Mouse (Mus musculus) MEL (cell line): Measurements from ENCODE around the gene Dnaja3. TPM values are rescaled to one million over a fixed set of nuclear protein-coding genes. Genes with fewer than 3 reads are reported as not detected.
A peak's percentile ranks its signal among the peaks of the same experiment; 100 is the strongest.

Experiments
- DNase-seq: peaks from one replicate; pipeline ENCODE4 v3.0.0; 2011; ENCODE audit warnings: low read depth, low spot score
- H3K27ac ChIP-seq: 2 replicates; pipeline ENCODE4 v1.5.1; 2012; ENCODE audit warnings: low read depth, mild to moderate bottlenecking, control low read depth, low read length, moderate library complexity; ENCODE audit not compliant: control insufficient read depth
- H3K27me3 ChIP-seq, 2 experiments: fragments of 150-350 bp in 1 of 2; sonication (generic) in 1 of 2; 2 replicates each; pipeline ENCODE4 v1.6.1; 2012; ENCODE audit warnings: low read length in 2 of 2, mild to moderate bottlenecking in 2 of 2, improper control_type of control experiment in 1 of 2, moderate library complexity in 1 of 2; ENCODE audit not compliant: insufficient read depth in 2 of 2, control insufficient read depth in 1 of 2
- H3K36me3 ChIP-seq, 2 experiments: 2 replicates each; pipeline ENCODE4 v1.6.1; 2012 to 2014; ENCODE audit warnings: low read length in 2 of 2, improper control_type of control experiment in 1 of 2, inconsistent platforms in 1 of 2, mild to moderate bottlenecking in 1 of 2; ENCODE audit not compliant: insufficient read depth in 2 of 2, control insufficient read depth in 1 of 2
- H3K4me1 ChIP-seq, 2 experiments: fragments of 150-350 bp in 1 of 2; sonication (generic) in 1 of 2; 2 replicates each; pipeline ENCODE4 v1.6.1; 2012; ENCODE audit warnings: low read length in 2 of 2, improper control_type of control experiment in 1 of 2, mild to moderate bottlenecking in 1 of 2; ENCODE audit not compliant: insufficient read depth in 2 of 2, control insufficient read depth in 1 of 2
- H3K4me3 ChIP-seq, 2 experiments: fragments of 150-350 bp in 1 of 2; sonication (generic) in 1 of 2; 2 replicates each; pipeline ENCODE4 v1.5.1; 2012; ENCODE audit warnings: low read depth in 2 of 2, low read length in 2 of 2, mild to moderate bottlenecking in 2 of 2, moderate library complexity in 2 of 2, control low read depth in 1 of 2, improper control_type of control experiment in 1 of 2; ENCODE audit not compliant: control insufficient read depth in 1 of 2, insufficient read depth in 1 of 2
- H3K79me2 ChIP-seq: 2 replicates; pipeline ENCODE4 v1.6.1; 2012; ENCODE audit warnings: mild to moderate bottlenecking, low read length, moderate library complexity; ENCODE audit not compliant: control insufficient read depth, poor library complexity, insufficient read depth
- H3K9ac ChIP-seq: 2 replicates; pipeline ENCODE4 v1.6.1; 2012; ENCODE audit warnings: low read depth, mild to moderate bottlenecking, control low read depth, low read length, moderate library complexity; ENCODE audit not compliant: control insufficient read depth, poor library complexity, severe bottlenecking
- H3K9me3 ChIP-seq: fragments of 150-350 bp; sonication (generic); replicated peaks from 2 replicates; pipeline ENCODE4 v1.6.1; 2012; ENCODE audit warnings: mild to moderate bottlenecking, low read length, improper control_type of control experiment, moderate library complexity; ENCODE audit not compliant: insufficient read depth
- CHD2 ChIP-seq: IDR thresholded peaks from 2 replicates; pipeline ENCODE4 v1.6.1; 2011; ENCODE audit warnings: low read length, improper control_type of control experiment
- ELF1 ChIP-seq: IDR thresholded peaks from 2 replicates; pipeline ENCODE4 v1.6.1; 2014; ENCODE audit warnings: low read depth, mild to moderate bottlenecking, inconsistent platforms, low read length, improper control_type of control experiment, moderate library complexity
- ETS1 ChIP-seq: IDR thresholded peaks from 2 replicates; pipeline ENCODE4 v1.6.1; 2012; ENCODE audit warnings: low read depth, mild to moderate bottlenecking, inconsistent platforms, low read length, improper control_type of control experiment, moderate library complexity
- GABPA ChIP-seq: IDR thresholded peaks from 2 replicates; pipeline ENCODE4 v1.6.1; 2012; ENCODE audit warnings: low read depth, mild to moderate bottlenecking, inconsistent platforms, low read length, improper control_type of control experiment, moderate library complexity
- HCFC1 ChIP-seq: IDR thresholded peaks from 2 replicates; pipeline ENCODE4 v1.6.1; 2012; ENCODE audit warnings: low read depth, mild to moderate bottlenecking, inconsistent platforms, low read length, improper control_type of control experiment, moderate library complexity
- MAX ChIP-seq: IDR thresholded peaks from 2 replicates; pipeline ENCODE4 v1.6.1; 2011; ENCODE audit warnings: low read length, improper control_type of control experiment
- MXI1 ChIP-seq: IDR thresholded peaks from 2 replicates; pipeline ENCODE4 v1.6.1; 2011; ENCODE audit warnings: mild to moderate bottlenecking, low read depth, low read length, improper control_type of control experiment
- MYB ChIP-seq: IDR thresholded peaks from 2 replicates; pipeline ENCODE4 v1.6.1; 2011; ENCODE audit warnings: mild to moderate bottlenecking, low read depth, low read length, improper control_type of control experiment
- MYC ChIP-seq: IDR thresholded peaks from 2 replicates; pipeline ENCODE4 v1.6.1; 2011; ENCODE audit warnings: low read depth, mild to moderate bottlenecking, low read length, improper control_type of control experiment, moderate library complexity
- NELFE ChIP-seq: IDR thresholded peaks from 2 replicates; pipeline ENCODE4 v1.6.1; 2011; ENCODE audit warnings: low read depth, low read length, improper control_type of control experiment
- NRF1 ChIP-seq: IDR thresholded peaks from 2 replicates; pipeline ENCODE4 v1.6.1; 2014; ENCODE audit warnings: low read depth, mild to moderate bottlenecking, inconsistent platforms, low read length, improper control_type of control experiment, moderate library complexity; ENCODE audit not compliant: poor library complexity, insufficient read depth, severe bottlenecking
- POLR2A ChIP-seq, 2 experiments: IDR thresholded peaks; 2 replicates each; pipeline ENCODE4 v1.6.1; 2011 to 2012; ENCODE audit warnings: low read length in 2 of 2, mild to moderate bottlenecking in 2 of 2, control low read depth in 1 of 2, improper control_type of control experiment in 1 of 2, low read depth in 1 of 2, moderate library complexity in 1 of 2; ENCODE audit not compliant: control insufficient read depth in 1 of 2, insufficient read depth in 1 of 2, poor library complexity in 1 of 2
- POLR2AphosphoS2 ChIP-seq: IDR thresholded peaks from 2 replicates; pipeline ENCODE4 v1.6.1; 2011; ENCODE audit warnings: low read length, improper control_type of control experiment
- RAD21 ChIP-seq: IDR thresholded peaks from 2 replicates; pipeline ENCODE4 v1.6.1; 2011; ENCODE audit warnings: mild to moderate bottlenecking, low read depth, low read length, improper control_type of control experiment
- SIN3A ChIP-seq: IDR thresholded peaks from 2 replicates; pipeline ENCODE4 v1.6.1; 2012; ENCODE audit warnings: low read length, improper control_type of control experiment, inconsistent platforms
- TBP ChIP-seq: IDR thresholded peaks from 2 replicates; pipeline ENCODE4 v1.8.0; 2011; ENCODE audit warnings: low read depth, low read length, improper control_type of control experiment
- TCF12 ChIP-seq: IDR thresholded peaks from 2 replicates; pipeline ENCODE4 v1.6.1; 2014; ENCODE audit warnings: low read depth, mild to moderate bottlenecking, inconsistent platforms, low read length, improper control_type of control experiment, moderate library complexity
- UBTF ChIP-seq: IDR thresholded peaks from 2 replicates; pipeline ENCODE4 v1.6.1; 2012; ENCODE audit warnings: low read depth, mild to moderate bottlenecking, inconsistent platforms, low read length, improper control_type of control experiment, moderate library complexity, borderline replicate concordance; ENCODE audit not compliant: insufficient read depth
- USF1 ChIP-seq: IDR thresholded peaks from 2 replicates; pipeline ENCODE4 v1.6.1; 2014; ENCODE audit warnings: low read depth, mild to moderate bottlenecking, inconsistent platforms, low read length, improper control_type of control experiment, moderate library complexity
- ZMIZ1 ChIP-seq: IDR thresholded peaks from 2 replicates; pipeline ENCODE4 v1.6.1; 2012; ENCODE audit warnings: low read depth, mild to moderate bottlenecking, inconsistent platforms, low read length, improper control_type of control experiment, moderate library complexity
- polyA plus RNA-seq, 2 experiments: library from polyadenylated mRNA; stranded (reverse) in 1 of 2; unstranded in 1 of 2; fragments of >175 nt in 1 of 2; fragments of >200 nt in 1 of 2; gene quantifications; 2 replicates each; pipeline versions ENCODE4 v1.2.1 to v1.2.4; 2012; ENCODE audit warnings: low replicate concordance in 2 of 2, low read depth in 1 of 2; ENCODE audit not compliant: insufficient read length in 2 of 2, insufficient read depth in 1 of 2, missing spikeins in 1 of 2
- total RNA-seq: library from RNA; depleted of rRNA; stranded (reverse); fragments of 300-350 nt; gene quantifications from 2 replicates; pipeline ENCODE4 v1.2.3, GENCODE M21; 2012

Gene Dnaja3
- total and polyA plus RNA-seq, 3 experiments, result 91.8 to 94.3 TPM; not detected in 1

- Histone ChIP-seq H3K4me1 (peaks cover 0 to 23% of the 10 kb centered on the region in 2 experiments; a peak in 2 of 4 replicates), H3K79me2 (peaks cover 35% of the 10 kb centered on the region), H3K27me3 (no peaks in the 10 kb centered on the region), H3K9ac (peak overlapping the region; percentile 93), H3K4me3 (peak overlapping the region; percentile 90 to 91), H3K9me3 (no peaks in the 10 kb centered on the region), H3K27ac (peak overlapping the region; percentile 64), H3K36me3 (peaks cover 0 to 12% of the 10 kb centered on the region in 2 experiments; a peak in 2 of 4 replicates)
- DNase-seq, result no peak
- TF ChIP-seq POLR2AphosphoS2 (no peak), TBP (0 out of 2 replicates have a peak, but pooled peaks have one; percentile 11)
Observed at GRCm38 (mm10) chr16:4624074-4624473, 15.7 kb upstream of the Dnaja3 start.

DNA sequence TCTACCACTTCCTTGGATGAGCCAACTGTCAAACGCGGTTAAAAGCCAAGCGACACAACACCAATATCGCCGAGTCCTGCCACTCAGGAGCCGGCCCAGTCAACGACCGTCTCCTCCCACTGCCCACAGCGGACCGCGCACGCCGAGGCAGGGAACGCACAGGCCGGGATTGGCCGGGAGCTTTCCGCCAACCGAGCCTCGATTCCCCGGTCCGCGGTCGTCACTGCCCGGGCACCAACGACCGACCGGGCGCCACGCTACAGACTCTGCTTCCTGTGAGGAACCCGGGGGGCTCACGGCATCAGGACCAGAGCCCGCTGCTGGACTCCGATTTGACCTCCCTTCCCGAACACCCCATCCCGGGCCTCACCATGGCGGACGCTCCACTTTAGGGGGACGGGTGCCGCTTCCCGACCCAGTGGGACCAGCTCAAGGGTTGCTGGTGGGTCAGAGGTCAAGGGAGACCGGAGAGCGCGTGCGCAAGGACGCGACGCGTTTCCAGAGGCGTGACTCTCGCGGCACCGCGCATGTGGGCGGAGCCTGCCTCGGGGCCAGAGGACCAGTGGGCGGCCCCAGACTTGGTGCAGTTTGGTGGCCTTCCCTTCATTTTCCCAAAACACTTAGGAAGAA is 15.2 kb upstream of the Dnaja3 start, which contains the start of gene Pam16:
Pam16 (minus strand) TSS at position 508 of the 630 bp plus-strand sequence.
- Histone ChIP-seq H3K79me2 (peaks cover 35% of the 10 kb centered on the region), H3K4me1 (peaks cover 0 to 23% of the 10 kb centered on the region in 2 experiments; a peak in 2 of 4 replicates), H3K9ac (peak within 1 kb of the TSS; percentile 93), H3K27ac (peak within 1 kb of the TSS; percentile 64), H3K27me3 (no peaks in the 10 kb centered on the region), H3K4me3 (peak within 1 kb of the TSS; percentile 90 to 91), H3K36me3 (peaks cover 0 to 12% of the 10 kb centered on the region in 2 experiments; a peak in 2 of 4 replicates)
- TF ChIP-seq ZMIZ1 (peak; percentile 29), POLR2AphosphoS2 (peak; percentile 98), HCFC1 (peak; percentile 82), POLR2A (IDR thresholded peaks at IDR 0.05; ENCODE audit: control insufficient read depth in 1 of 2, insufficient read depth in 1 of 2, low read depth in 1 of 2, low read length in 2 of 2, poor library complexity in 1 of 2) (peak; percentile 53 to 81; a peak in 3 of 4 replicates), CHD2 (peak; percentile 80), RAD21 (no peak), TCF12 (0 out of 2 replicates have a peak, but pooled peaks have one; percentile 40), NRF1 (peak; percentile 82), NELFE (peak; percentile 72; the same call in 1 of the 2 replicates), ELF1 (peak; percentile 46; the same call in 1 of the 2 replicates), MYC (0 out of 2 replicates have a peak, but pooled peaks have one; percentile 43), GABPA (no peak), UBTF (peak; percentile 47; the same call in 1 of the 2 replicates), MAX (0 out of 2 replicates have a peak, but pooled peaks have one; percentile 31), MYB (no peak), MXI1 (peak; percentile 83; the same call in 1 of the 2 replicates), ETS1 (no peak), SIN3A (peak; percentile 70), USF1 (0 out of 2 replicates have a peak, but pooled peaks have one; percentile 32)
- TF ChIP-seq, all 39 proteins: peak for 15
- peak; percentile 91 for DNase-seq
- H3K9me3 ChIP-seq, result no peaks in the 10 kb centered on the region
